Mouse (Mus musculus) kidney, adult 8-10 months (tissue): ENCODE results near the gene Ntrk3.
A peak's percentile ranks its signal among the peaks of the same experiment; 100 is the strongest.

Experiments used
- DNase-seq, 2 experiments: peaks; one replicate each; pipeline ENCODE4 v3.0.0; 2022

Gene Ntrk3

DNA sequence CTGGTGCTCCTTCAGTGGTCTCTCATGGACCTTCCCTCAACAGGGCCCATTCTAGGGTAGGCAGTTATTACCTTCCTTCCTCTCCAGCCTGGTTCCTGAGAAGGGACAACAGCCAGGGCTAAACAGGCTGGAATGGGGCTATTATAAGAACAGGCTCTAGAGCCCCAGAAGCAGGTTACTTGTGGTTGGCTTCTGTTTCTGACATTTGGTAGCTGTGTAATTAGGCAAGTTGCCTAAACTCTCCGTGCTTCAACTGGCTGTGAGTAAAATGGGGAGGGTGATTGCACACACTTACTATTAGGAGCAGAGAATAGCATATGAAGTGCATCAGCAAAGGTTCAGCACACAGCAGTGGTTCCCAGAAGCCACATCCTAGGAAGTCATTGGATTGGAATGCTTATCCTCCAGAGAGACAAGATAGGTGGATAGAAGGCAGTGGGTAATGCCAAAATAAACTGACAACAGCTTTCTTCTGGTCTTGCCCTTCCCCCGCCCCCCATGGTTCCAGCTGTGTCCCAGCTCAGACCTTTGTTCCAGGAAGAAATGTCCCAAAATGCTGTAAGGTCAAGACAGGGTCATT lies 230.7 kb downstream of the Ntrk3 start:
- no peak for DNase-seq

GRCm38 (mm10) chr7:78500863-78501262 lies 236.9 kb downstream of the Ntrk3 start:
- no peak for DNase-seq

DNA sequence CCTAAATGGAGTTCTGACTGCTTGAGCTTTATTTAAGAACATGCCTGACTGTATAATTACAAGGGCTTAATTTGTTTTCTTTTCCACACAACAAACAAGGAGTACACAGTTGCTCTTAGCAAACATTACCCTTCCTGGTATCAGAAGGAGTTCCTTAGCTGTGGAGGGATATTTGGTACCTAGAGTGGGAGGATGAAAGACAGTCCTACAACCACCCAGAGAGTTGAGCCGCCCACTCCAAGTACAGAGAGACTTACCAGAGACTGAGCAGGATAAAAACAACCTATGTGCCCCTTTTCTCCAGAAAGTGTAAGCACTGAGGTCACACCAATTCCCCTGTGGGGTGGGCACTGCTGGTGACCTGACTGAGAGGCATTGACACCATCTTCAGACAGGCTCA lies 237.8 kb downstream of the Ntrk3 start:
- no peak for DNase-seq

DNA sequence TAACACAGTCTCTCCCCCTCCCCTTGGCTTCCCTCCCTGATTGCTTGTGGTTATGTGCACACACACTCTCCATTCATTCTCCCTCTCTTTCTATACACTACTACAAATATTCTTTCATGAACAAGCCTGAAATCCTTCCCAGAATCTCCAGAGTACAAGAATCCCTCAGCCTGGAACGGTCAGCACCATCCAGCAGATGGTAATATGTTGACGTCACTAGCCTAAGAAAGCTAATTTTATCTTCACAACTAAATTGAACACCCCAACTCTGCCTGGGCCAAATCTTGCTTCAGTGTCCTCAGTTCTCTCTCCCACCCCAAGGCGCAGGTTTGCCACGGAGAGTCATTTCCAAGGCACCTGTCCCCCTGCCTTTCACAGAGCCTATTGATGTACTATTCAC lies 239.5 kb downstream of the Ntrk3 start:
- no peak for DNase-seq

GRCm38 (mm10) chr7:78497819-78498218 lies 240.0 kb downstream of the Ntrk3 start:
- DNase-seq, result no peak

DNA sequence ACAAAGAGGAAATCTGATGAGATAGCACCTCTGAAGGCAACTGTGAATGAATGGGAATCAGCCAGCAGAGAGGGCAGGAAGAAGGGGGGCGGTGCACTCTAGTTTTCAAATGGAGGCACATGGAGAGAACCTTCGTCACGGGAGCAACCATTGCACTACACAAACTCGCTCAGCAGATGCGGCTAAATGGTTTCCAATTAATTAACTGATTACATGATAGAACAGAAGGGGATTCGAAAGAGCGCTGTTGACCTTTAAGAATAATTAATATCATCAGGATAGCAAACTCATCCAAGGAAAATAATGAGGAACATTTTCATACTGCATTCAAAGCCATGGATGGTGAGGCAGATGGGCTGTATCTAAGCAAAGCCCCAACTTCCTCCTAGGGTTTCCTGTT lies 244.2 kb downstream of the Ntrk3 start:
- no peak for DNase-seq

DNA sequence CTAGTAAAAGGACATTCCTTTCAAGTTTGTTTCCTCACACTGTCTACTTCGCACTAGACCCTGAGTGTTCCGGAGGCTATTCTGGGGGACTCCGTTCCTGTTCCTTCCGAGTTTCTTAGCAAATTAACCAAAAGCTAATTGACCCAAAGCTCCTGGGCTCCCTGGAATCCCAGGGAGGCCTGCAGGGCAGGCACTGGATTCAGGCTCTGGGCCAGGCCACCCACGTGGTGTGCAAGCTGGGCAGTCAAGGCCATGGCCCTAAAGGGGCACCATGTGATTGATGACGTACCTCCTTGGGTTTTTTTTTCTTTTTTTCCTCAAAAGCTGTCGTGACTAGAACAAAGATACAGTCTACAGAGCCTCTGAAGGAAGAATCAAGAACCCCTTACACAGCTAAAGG lies 246.6 kb downstream of the Ntrk3 start:
- DNase-seq, result peak; percentile 14 to 32

- DNase-seq, result no peak
Measured at GRCm38 (mm10) chr7:78484290-78484689, 253.5 kb downstream of the Ntrk3 start.

GRCm38 (mm10) chr7:78483729-78484128 lies 254.1 kb downstream of the Ntrk3 start:
- DNase-seq, result no peak

DNA sequence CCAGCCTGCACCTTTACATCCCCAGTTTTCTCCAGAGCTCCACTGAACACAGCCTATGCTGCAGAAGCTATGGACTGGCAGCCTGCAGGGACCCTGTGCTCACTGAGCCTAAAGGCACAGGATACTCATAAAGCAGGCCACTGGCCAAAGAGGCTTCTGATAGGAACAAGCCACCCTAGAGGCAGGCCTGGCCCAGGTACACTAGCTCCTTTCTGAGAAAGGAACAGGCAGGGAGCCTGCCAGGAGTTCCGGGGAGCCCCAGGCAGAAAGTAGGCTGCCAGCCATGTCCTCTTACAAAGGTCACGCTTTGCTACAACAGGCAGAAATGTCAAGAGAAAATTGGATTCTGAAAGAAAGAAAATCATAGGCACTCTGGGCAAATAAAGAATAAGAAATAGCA lies 254.8 kb downstream of the Ntrk3 start:
- DNase-seq, result peak; percentile 14 to 29

DNA sequence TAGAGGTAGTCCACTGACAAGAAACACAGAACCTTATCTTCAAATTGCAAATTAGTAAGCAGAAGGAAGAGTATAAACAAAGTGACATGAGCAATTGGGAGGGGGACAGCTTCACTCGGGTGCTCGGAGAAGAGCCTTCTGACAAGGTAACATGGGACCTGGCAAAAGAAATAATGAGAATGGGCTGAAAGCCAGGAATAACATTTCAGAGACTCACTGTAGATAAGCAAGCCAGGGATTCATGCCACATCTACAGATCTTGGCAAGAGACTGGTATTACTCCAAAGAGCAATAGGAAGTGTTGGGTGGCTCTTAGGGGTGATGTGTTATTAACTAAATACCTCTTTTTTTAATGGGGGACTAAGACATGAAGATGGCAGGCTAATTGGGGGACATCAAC lies 258.9 kb downstream of the Ntrk3 start:
- no peak for DNase-seq

GRCm38 (mm10) chr7:78471755-78472154 lies 266.1 kb downstream of the Ntrk3 start:
- DNase-seq, result no peak

- DNase-seq, result no peak
Measured at GRCm38 (mm10) chr7:78471270-78471669, 266.5 kb downstream of the Ntrk3 start.

GRCm38 (mm10) chr7:78462605-78463004 lies 275.2 kb downstream of the Ntrk3 start:
- no peak for DNase-seq

DNA sequence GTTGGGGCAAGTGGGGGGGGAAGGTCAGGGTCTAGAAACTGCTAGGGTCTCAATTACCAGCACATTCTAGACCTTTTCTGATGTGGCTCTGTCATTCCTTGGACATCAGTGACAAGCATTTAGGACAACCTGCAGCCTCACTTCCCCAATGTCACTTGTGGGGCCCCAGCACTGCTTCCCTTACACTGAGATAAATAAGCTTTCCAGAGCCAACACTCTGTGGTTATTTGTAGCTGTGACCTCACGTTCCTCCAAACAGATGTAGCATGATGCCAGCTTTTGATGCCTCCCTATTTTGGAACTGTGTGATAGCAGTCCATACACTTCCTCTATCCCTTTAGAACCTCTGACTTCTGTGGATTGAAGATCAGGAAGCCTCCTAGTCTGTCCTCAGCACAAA lies 278.8 kb downstream of the Ntrk3 start:
- no peak for DNase-seq

DNA sequence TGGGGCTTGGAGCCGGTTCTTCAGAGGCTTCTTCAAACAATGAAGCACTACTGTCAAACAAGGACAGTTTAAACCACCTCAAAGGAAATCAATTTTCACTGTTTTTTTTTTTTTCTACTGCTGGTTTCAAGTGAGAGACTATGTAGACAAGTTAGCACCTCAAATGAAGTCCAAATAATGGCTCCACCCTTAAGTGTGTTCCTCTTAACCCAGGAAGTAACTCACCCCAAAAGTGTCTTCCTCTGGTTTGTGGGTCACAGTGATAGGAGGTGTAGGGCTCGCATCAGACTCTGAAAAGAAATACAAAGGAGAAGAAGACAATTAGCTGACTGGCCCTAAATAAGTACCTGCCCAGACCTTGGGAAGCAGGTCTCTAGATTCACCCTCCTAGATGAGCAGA lies 286.1 kb downstream of the Ntrk3 start:
- DNase-seq, result no peak

- no peak for DNase-seq
Measured at GRCm38 (mm10) chr7:78449909-78450592, 287.8 kb downstream of the Ntrk3 start.

- no peak for DNase-seq
Measured at GRCm38 (mm10) chr7:78448841-78449240, 289.0 kb downstream of the Ntrk3 start.

DNA sequence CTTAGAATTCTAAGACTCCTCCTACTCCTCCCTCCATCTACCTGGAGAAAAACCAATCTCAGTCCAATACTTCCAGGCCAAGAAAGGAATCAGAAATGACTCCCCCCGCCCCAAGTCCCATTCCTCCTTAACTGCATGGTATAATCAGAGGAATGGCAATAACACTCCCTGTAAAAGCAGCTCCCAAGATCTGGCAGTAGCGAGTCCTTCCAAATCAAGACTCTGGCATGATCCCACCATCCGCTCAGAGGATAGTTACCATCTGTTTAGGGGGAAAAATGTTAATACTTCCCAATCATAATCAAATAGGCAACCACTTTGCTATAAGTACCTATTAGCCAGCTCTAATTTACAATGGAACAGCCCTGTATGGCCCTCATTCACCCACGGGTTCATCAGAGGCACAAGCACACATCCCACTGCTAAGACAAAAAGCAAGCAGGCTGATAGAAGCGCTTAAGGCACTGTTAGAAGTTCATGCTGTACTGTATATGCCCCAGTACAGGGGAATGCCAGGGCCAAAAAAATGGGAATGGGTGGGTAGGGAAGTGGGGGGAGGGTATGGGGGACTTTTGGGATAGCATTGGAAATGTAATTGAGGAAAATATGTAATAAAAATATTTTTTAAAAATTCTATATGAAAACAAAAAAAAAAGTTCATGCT lies 294.3 kb downstream of the Ntrk3 start:
- DNase-seq, result no peak

- DNase-seq, result no peak
Measured at GRCm38 (mm10) chr7:78441706-78442105, 296.1 kb downstream of the Ntrk3 start.

DNA sequence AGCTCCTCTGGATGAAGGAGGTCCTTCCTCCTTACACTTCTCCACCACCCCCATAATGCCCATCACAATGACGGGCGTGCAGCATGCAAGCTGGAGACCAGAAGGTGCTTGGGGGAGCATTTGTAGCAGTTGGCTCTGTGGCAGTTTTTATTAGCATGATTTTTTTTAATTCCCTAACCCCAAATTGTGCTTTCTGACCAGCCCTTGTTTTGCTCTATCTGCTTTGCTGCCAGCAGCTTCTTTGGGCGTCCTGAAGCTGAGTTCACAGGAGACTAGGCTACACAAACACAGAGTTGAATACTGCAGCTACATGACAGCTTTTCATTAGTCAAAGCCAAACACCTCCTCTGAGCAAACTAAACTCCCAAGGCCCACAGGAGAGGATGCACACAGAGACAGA lies 296.9 kb downstream of the Ntrk3 start:
- DNase-seq, result no peak

DNA sequence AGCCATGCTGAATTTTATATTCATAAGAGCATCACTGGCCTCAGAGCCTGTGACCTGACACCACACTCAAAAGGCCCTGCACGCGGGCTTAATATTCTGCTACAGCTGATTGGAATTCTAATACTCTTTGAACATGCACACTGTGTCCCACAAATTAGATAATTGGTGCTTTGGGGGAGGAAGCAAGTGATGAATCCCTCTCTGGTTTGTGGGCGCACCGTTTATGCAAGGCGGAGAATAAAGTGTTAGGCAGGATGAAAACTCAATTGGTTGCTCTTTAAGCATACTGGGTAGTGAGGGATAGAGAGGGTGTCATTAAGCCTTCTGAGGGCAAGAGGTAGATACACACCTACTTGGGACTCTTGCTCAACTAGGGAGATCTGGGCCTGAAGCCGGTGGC lies 297.3 kb downstream of the Ntrk3 start:
- no peak for DNase-seq

DNA sequence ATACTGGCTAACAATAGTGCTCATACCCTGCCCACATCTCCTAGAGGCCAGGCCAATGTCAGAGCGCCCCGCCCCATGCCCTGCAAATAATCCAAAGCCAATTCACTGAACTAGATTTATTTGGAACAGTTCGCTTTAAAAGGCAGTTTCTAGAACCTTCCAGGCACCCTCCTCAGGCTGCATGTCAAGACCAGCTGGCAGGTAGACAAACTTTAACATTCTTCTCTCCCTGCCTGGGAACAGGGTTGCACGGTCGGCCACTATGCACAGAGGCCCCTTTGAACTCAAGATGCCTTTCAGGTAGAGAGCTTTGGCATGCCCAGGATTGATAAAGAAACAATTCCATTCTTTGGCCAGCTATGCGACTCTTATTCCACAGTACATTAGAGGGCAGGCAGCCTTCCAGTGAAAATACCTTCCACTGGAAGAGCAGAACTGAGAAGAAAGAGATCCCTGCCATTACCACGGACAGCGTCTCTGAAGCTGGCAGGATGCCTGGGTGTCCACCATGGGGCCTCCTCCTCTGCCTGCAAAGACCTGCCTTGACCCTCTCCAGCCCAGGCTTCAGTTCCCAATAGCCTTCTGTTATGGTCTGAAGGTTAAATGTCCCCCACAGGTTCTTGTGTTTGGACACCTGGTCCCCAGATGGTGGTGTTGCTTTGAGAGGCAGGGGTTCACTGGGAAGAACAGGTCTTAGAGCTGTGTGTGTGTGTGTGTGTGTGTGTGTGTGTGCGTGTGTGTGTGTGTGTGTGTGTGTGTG lies 298.3 kb downstream of the Ntrk3 start:
- no peak for DNase-seq
